Mouse (Mus musculus) Muller cell, postnatal 12 days (primary cell): ENCODE measurements around the gene Olfr1036.
"Not testable (repeated sequence)": the region's sequence is repeated elsewhere in the genome, so short reads cannot be mapped to it uniquely, and the experiment has no call there.

Source experiments
- DNase-seq: peaks from one replicate; pipeline ENCODE4 v3.0.0-alpha.2; 2015; ENCODE audit errors: inconsistent ontology term

Olfr1036 gene

GRCm38 (mm10) chr2:86073692-86074091, at the start of gene Olfr1036:
Gene Olfr1036 (plus strand): TSS chr2:86073992.
- not testable (repeated sequence) for DNase-seq

- no peak for DNase-seq
Observed at GRCm38 (mm10) chr2:86045561-86045960, 28.2 kb upstream of the Olfr1036 start, which contains the start of gene Olfr1034. Gene Olfr1034 (plus strand): TSS chr2:86045861.

- not testable (repeated sequence) for DNase-seq
Observed at GRCm38 (mm10) chr2:86050777-86051176, 23.0 kb upstream of the Olfr1036 start.

GRCm38 (mm10) chr2:86063766-86064165, 10.0 kb upstream of the Olfr1036 start:
- DNase-seq, result not testable (repeated sequence)

- DNase-seq, result no peak
Observed at GRCm38 (mm10) chr2:86070189-86070588, 3.6 kb upstream of the Olfr1036 start.

GRCm38 (mm10) chr2:86080478-86080877, 6.7 kb downstream of the Olfr1036 start:
- DNase-seq, result not testable (repeated sequence)

GRCm38 (mm10) chr2:86087285-86087684, 13.5 kb downstream of the Olfr1036 start, which contains the start of gene Olfr1037:
Gene Olfr1037 (minus strand): TSS chr2:86087385.
- DNase-seq, result no peak
